Mouse (Mus musculus): ENCODE measurements at regions not wholly inside any gene's neighbourhood (a gene's known extent, or its start where the extent isn't known, plus 50 kb on each side); places are given as distances from the start of the nearest gene placed in this dataset.

DNA sequence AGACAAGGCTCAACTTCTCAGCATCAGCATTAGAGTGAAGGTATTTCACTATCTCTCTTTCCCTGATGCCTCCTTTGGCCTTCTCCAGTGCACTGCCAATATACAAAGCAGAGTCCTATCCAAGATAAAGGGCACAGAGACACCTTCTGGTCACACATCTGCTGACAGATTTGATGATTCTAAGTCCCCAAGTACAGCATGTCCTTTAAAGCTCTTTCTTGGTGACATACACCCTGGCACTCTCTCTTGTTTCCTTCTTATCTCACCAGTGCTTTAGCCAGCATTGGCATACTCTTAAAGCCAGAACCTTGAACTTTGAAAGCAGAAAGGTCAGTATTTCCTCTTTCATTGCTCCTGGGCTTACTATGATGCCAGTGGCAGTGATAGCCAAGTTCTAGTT is 255.4 kb downstream of the Gm10283 start:
- no peak for DNase-seq (ENCODE audit: extremely low read depth)
- H3K27ac ChIP-seq (ENCODE audit: insufficient read depth, low read depth): no peak overlapping the region
- H3K36me3 ChIP-seq (replicated peaks in 1 of 2; ENCODE audit: control insufficient read depth in 1 of 2, insufficient read depth in 1 of 2, low read length in 1 of 2): no peaks in the 10 kb centered on the region
- dilution Hi-C loops (cut with MboI; ENCODE audit: extremely low pct_ligation_motif_present, extremely low pct_unique_long_range_greater_than_20kb, low sequenced_read_pairs) (no loop called here), in situ Hi-C loops (cut with MboI; ENCODE audit: low pct_ligation_motif_present, low pct_unique_long_range_greater_than_20kb, low sequenced_read_pairs) (no loop called here)
- H3K4me3 ChIP-seq (replicated peaks in 1 of 3; ENCODE audit: low read depth in 2 of 3, low read length in 2 of 3, poor library complexity in 1 of 3): no peak overlapping the region
- H3K79me2 ChIP-seq (replicated peaks; ENCODE audit: control insufficient read depth, extremely low read depth, insufficient read depth, poor library complexity, severe bottlenecking): no peaks in the 10 kb centered on the region
- H3K9me3 ChIP-seq (replicated peaks; ENCODE audit: low read length): no peaks in the 10 kb centered on the region
- no peak overlapping the region for H3K4me2 ChIP-seq (ENCODE audit: insufficient read depth, low read depth, poor library complexity, severe bottlenecking)
- TF ChIP-seq IRF4 (IDR thresholded peaks at IDR 0.05; ENCODE audit: low read depth, low read length) (no peak), RCOR1 (conservative IDR thresholded peaks at IDR 0.05; ENCODE audit: low read depth, low read length) (no peak), EP300 (IDR thresholded peaks at IDR 0.05; ENCODE audit: low read length) (no peak), KAT2A (IDR thresholded peaks at IDR 0.05; ENCODE audit: insufficient replicate concordance, low read length) (no peak), CTCF (conservative IDR thresholded peaks at IDR 0.05 in 1 of 2, IDR thresholded peaks at IDR 0.05 in 1 of 2; ENCODE audit: low read depth in 2 of 2, low read length in 2 of 2) (no peak), GABPA (IDR thresholded peaks at IDR 0.05; ENCODE audit: insufficient replicate concordance, low read depth, low read length) (no peak)
- no peak overlapping the region for H3K9ac ChIP-seq (ENCODE audit: insufficient read depth, low read depth)
- no peaks in the 10 kb centered on the region for H3K27me3 ChIP-seq (replicated peaks)
- no peaks in the 10 kb centered on the region for H3K4me1 ChIP-seq (ENCODE audit: control insufficient read depth in 1 of 2, insufficient read depth in 2 of 2)

DNA sequence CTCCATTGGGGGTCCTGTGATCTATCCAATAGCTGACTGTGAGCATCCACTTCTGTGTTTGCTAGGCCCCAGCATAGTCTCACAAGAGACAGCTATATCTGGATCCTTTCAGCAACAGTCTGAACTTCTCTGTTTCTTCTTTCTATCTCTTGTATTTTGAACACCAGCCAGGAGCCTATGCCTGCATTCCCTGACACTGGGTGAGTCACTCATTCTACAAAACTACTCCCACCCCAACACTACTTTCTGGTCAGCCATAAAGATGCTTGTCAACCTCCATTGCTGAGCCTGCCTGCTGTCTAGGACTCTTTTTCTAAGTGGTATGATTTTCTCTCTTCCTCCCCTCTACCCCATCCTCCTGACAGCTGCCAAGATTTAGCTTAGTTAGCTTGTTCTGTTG is 261.6 kb downstream of the Gm10283 start:
- in situ Hi-C loops (cut with MboI; ENCODE audit: low pct_ligation_motif_present, low pct_unique_long_range_greater_than_20kb, low sequenced_read_pairs): no loop called here
- no peak for DNase-seq (ENCODE audit: extremely low read depth)

DNA sequence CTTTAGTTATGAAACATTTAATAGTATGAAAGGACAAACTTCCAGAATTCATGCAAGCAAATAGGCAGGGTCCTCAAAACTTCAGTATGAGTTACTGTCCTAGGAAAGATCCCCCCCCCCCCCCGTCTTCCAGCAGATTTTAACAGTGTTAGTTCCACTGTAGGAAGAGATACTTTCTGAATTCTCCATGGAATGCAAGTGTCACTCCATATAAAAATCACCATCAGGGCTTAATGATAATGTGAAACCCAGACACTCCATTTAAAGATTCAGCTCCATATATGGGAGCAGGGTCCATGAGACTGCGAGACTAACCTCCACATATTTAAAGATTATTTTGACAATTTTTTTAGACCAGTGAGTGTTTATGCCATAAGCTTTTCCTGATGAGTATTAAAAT is 282.1 kb downstream of the Gm10283 start:
- no peaks in the 10 kb centered on the region for H3K27me3 ChIP-seq (replicated peaks)
- H3K4me3 ChIP-seq (replicated peaks in 1 of 3; ENCODE audit: low read depth in 2 of 3, low read length in 2 of 3, poor library complexity in 1 of 3): no peak overlapping the region
- no peak for DNase-seq (ENCODE audit: extremely low read depth)
- in situ Hi-C loops (cut with MboI; ENCODE audit: low pct_ligation_motif_present, low pct_unique_long_range_greater_than_20kb, low sequenced_read_pairs): no loop called here
- dilution Hi-C loops (cut with MboI; ENCODE audit: extremely low pct_ligation_motif_present, extremely low pct_unique_long_range_greater_than_20kb, low sequenced_read_pairs): no loop called here
- H3K27ac ChIP-seq (ENCODE audit: insufficient read depth, low read depth): no peak overlapping the region
- no peaks in the 10 kb centered on the region for H3K4me1 ChIP-seq (ENCODE audit: control insufficient read depth in 1 of 2, insufficient read depth in 2 of 2)
- TF ChIP-seq POLR2A (IDR thresholded peaks at IDR 0.05; ENCODE audit: low read depth, low read length) (no peak), ZKSCAN1 (IDR thresholded peaks at IDR 0.05; ENCODE audit: borderline replicate concordance, low read depth, low read length) (no peak), SIN3A (IDR thresholded peaks at IDR 0.05; ENCODE audit: low read length) (no peak)
- no peak overlapping the region for H3K4me2 ChIP-seq (ENCODE audit: insufficient read depth, low read depth, poor library complexity, severe bottlenecking)
- no peak overlapping the region for H3K9ac ChIP-seq (ENCODE audit: insufficient read depth, low read depth)
- H3K79me2 ChIP-seq (replicated peaks; ENCODE audit: control insufficient read depth, extremely low read depth, insufficient read depth, poor library complexity, severe bottlenecking): no peaks in the 10 kb centered on the region
- H3K36me3 ChIP-seq (replicated peaks in 1 of 2; ENCODE audit: control insufficient read depth in 1 of 2, insufficient read depth in 1 of 2, low read length in 1 of 2): no peaks in the 10 kb centered on the region
- H3K9me3 ChIP-seq (replicated peaks; ENCODE audit: low read length): no peaks in the 10 kb centered on the region

More for the DNA sequence above, 261.6 kb downstream of the Gm10283 start:
- no peaks in the 10 kb centered on the region for H3K27me3 ChIP-seq (replicated peaks)
- no peaks in the 10 kb centered on the region for H3K4me1 ChIP-seq (ENCODE audit: control insufficient read depth in 1 of 2, insufficient read depth in 2 of 2)
- H3K4me2 ChIP-seq (ENCODE audit: insufficient read depth, low read depth, poor library complexity, severe bottlenecking): no peak overlapping the region
- H3K4me3 ChIP-seq (replicated peaks in 1 of 3; ENCODE audit: low read depth in 2 of 3, low read length in 2 of 3, poor library complexity in 1 of 3): no peak overlapping the region
- H3K36me3 ChIP-seq (replicated peaks in 1 of 2; ENCODE audit: control insufficient read depth in 1 of 2, insufficient read depth in 1 of 2, low read length in 1 of 2): no peaks in the 10 kb centered on the region
- no peaks in the 10 kb centered on the region for H3K9me3 ChIP-seq (replicated peaks; ENCODE audit: low read length)
- TF ChIP-seq MXI1 (IDR thresholded peaks at IDR 0.05; ENCODE audit: low read depth, low read length) (no peak), E2F4 (IDR thresholded peaks at IDR 0.05; ENCODE audit: insufficient replicate concordance, low read depth, low read length) (no peak), GABPA (IDR thresholded peaks at IDR 0.05; ENCODE audit: insufficient replicate concordance, low read depth, low read length) (no peak), MEF2A (IDR thresholded peaks at IDR 0.05; ENCODE audit: borderline replicate concordance, low read depth, low read length) (no peak), MAX (IDR thresholded peaks at IDR 0.05; ENCODE audit: low read length) (no peak), ZKSCAN1 (IDR thresholded peaks at IDR 0.05; ENCODE audit: borderline replicate concordance, low read depth, low read length) (no peak), SMC3 (IDR thresholded peaks at IDR 0.05; ENCODE audit: low read depth, low read length) (no peak), ZMIZ1 (IDR thresholded peaks at IDR 0.05; ENCODE audit: low read depth, low read length) (no peak), NELFE (IDR thresholded peaks at IDR 0.05; ENCODE audit: low read depth, low read length) (no peak), SIN3A (IDR thresholded peaks at IDR 0.05; ENCODE audit: low read length) (no peak), POLR2A (IDR thresholded peaks at IDR 0.05; ENCODE audit: low read depth, low read length) (no peak), USF2 (conservative IDR thresholded peaks at IDR 0.05; ENCODE audit: low read depth, low read length) (no peak), CHD2 (IDR thresholded peaks at IDR 0.05; ENCODE audit: low read length) (no peak), TBP (conservative IDR thresholded peaks at IDR 0.05; ENCODE audit: low read depth, low read length) (no peak), MYC (IDR thresholded peaks at IDR 0.05; ENCODE audit: low read depth, low read length) (no peak), KAT2A (IDR thresholded peaks at IDR 0.05; ENCODE audit: insufficient replicate concordance, low read length) (no peak), IRF4 (IDR thresholded peaks at IDR 0.05; ENCODE audit: low read depth, low read length) (no peak), ZC3H11A (IDR thresholded peaks at IDR 0.05; ENCODE audit: low read depth, low read length) (no peak), RCOR1 (conservative IDR thresholded peaks at IDR 0.05; ENCODE audit: low read depth, low read length) (no peak)
- dilution Hi-C loops (cut with MboI; ENCODE audit: extremely low pct_ligation_motif_present, extremely low pct_unique_long_range_greater_than_20kb, low sequenced_read_pairs): no loop called here
- no peak overlapping the region for H3K9ac ChIP-seq (ENCODE audit: insufficient read depth, low read depth)
- H3K27ac ChIP-seq (ENCODE audit: insufficient read depth, low read depth): no peak overlapping the region
- no peaks in the 10 kb centered on the region for H3K79me2 ChIP-seq (replicated peaks; ENCODE audit: control insufficient read depth, extremely low read depth, insufficient read depth, poor library complexity, severe bottlenecking)

Data from CH12.LX (cell line).